Mouse (Mus musculus) heart, postnatal 0 days (tissue): ENCODE measurements at regions not wholly inside any gene's neighbourhood (a gene's known extent, or its start where the extent isn't known, plus 50 kb on each side); places are given as distances from the start of the nearest gene placed in this dataset.

ENCODE experiments used
- CTCF ChIP-seq: IDR thresholded peaks from 2 replicates; pipeline ENCODE4 v1.5.1; 2016; ENCODE audit warnings: antibody characterized with exemption, control low read depth, low read depth
- EP300 ChIP-seq: IDR thresholded peaks from 2 replicates; pipeline ENCODE4 v1.6.1; 2016; ENCODE audit warnings: antibody characterized with exemption, low read depth

GRCm38 (mm10) chr4:11874586-11875264 lies 106.3 kb downstream of the Gm10604 start:
- TF ChIP-seq EP300 (no peak), CTCF (no peak)
